Mouse (Mus musculus): ENCODE data around the gene G6pc3.
"Not testable (repeated sequence)": the region's sequence is repeated elsewhere in the genome, so short reads cannot be mapped to it uniquely, and the experiment has no call there.

G6pc3 gene

DNA sequence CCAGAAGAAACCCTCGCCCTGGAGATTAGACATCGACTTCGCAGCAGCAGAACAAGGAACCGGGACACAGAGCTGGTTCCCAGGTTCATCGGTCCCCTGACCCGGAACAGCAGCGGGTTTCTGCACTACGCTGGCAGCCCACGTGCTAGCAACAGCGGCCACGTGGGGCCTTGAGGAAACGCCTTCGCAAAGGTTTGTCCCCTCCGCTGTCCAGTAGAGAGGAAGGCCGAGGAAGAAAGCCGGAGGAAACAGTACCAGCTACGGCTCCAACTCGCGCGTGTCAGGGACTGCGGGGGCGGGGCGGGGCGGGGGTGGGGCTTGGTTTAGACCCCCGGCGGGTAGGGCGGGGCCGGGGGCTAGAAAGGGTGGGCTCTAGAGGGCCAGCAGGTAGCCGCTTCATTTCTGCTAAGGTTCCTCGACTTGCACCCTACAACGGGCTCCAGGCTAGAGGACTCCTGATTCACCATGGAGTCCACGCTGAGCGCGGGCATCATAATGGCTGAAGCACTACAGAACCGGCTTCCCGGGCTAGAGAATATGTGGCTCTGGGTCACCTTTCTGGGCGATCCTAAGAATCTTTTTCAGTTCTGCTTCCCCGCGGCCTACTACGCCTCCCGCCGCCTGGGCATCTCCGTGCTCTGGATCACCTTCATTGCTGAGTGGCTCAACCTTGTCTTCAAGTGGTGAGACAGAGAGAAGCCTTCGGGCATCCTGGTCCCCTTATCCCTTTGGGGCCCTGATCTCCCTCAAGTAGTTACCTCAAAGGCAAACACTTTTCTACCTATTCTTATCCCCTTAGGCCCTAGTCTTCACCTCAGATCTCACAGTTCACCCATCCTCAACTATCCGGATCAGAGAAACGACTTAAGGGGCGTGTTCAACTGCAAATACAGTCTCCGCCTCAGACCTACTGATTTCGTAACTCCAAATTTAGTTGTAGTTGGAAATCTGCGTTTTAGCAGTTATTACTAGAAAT, at the start of gene G6pc3:
TSS of gene G6pc3 (plus strand) at position 160 of the 976 bp plus-strand sequence.
- DNase-seq (ENCODE audit: low read depth) = peak; percentile 74

DNA sequence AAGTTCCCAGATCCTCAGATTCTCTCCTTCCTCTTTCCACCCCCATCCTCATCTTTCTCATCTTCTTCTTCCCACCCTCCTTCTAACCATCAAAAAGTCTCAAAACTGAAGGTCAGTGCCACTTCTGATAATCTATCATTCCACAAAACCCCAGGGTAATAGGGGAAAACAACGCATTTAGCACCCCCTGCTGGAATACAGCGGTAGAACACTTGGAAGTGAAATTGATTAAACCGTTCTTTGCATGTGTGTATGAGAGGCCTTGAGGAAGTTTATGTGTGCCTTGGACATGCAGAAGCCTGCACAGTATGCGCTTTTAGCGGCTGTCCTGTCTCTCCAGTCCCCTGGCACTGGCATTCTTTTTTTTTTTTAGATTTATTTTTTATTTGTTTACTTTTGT, 48.9 kb upstream of the G6pc3 start:
- peak; percentile 20 for DNase-seq (ENCODE audit: low read depth)

DNA sequence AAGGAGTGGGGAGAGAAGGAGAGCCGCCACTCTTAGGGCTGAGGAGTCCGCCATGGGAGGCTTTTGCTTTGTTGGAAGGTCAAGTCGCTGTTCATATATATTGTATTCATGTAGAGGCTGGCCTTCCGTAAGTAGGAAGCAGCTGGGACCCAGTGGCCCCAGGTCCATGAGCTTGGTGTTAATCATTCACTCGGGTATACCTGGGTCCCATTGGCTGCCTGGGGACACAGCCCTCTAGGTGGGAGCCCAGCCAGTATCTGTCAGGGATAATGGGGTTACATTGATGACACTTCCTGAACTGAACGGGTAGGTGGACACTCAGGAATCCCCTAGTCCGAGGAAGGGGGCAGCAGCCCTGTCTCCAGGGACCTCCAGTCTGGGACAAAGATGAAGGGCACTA, 47.1 kb upstream of the G6pc3 start:
- DNase-seq (ENCODE audit: low read depth) = no peak

DNA sequence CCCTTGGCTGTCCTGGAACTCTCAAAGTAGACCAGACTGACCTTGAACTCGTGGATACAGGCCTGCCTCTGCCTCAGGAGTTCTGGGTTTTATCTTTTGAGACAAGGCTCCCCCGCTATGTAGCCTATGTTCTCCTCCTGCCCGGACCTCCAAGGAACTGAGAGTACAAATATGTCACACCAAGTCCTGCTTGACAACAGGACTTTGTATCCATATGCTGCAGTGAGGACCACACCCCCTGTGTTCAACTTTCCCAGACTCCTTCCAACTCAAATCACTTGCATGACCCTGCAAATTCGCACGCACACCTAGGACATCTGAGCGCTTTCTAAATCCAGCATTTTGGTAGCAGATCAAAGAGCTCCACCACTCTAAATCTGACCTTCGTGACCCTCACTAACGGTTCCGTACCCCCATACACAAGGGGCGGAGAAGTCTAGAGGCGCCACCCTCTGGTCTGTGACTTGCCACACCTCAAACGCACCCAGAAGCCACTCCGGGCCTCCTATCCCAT, 44.4 kb upstream of the G6pc3 start:
- no peak for DNase-seq (ENCODE audit: low read depth)

DNA sequence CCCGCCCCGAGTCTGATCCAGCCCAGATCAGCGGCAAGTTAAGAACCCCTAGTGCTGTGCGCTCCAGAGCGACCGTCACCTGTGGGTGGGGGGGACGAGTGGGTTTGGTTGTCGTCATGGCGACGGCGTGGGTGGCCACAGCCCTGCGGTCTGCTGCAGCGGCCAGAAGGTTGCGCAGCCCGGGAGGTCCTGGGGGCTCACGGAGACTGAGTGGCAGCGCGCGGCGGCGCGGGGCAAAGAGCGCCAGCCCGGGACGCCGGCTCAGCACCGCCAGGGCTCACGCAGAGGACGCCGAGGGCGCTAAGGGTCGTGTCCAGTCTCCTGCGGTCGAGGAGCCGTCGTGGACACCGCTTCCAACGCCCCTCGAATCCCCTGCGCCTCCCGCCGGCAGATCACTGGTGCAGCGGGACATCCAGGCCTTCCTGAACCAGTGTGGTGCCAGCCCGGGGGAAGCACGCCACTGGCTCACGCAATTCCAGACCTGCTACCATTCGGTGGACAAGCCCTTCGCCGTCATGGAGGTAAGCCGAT, 43.9 kb upstream of the G6pc3 start, which contains the start of gene Nags:
TSS of gene Nags (plus strand) at position 43 of the 531 bp plus-strand sequence.
- DNase-seq (ENCODE audit: low read depth) = no peak

DNA sequence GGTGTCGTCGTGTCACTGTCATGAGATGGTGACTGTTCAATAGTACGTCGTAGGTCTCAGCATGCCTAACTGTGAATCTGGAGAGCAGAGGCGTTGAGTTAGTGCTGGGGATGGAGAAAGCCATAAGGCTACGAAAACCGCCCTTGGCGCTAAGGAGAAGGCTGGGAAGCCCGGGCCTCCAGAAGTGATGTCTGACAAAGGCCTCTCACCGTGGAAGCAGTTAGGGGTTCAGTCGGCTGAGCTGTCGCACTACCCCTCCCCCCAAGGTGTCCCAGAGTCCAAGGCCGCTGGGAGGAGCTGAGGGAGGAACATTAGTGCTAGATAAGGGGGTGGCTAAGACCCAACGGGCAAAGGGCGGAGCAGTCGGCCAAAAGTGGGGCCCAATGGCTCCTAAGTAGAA, 43.4 kb upstream of the G6pc3 start:
- no peak for DNase-seq (ENCODE audit: low read depth)

DNA sequence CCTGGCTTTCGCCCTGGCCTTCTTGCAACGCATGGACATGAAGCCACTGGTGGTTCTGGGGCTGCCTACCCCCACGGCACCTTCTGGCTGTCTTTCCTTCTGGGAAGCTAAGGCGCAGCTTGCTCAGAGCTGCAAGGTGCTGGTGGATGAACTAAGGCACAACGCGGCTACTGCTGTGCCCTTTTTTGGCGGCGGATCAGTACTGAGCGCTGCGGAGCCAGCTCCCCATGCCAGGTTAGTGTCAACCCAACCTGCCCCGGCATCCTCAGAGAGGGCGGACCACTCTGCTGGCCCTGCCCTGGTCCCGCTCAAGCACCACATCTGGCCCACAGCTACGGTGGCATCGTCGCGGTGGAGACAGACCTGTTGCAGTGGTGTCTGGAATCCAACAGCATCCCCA, 42.9 kb upstream of the G6pc3 start:
- DNase-seq (ENCODE audit: low read depth) = no peak

DNA sequence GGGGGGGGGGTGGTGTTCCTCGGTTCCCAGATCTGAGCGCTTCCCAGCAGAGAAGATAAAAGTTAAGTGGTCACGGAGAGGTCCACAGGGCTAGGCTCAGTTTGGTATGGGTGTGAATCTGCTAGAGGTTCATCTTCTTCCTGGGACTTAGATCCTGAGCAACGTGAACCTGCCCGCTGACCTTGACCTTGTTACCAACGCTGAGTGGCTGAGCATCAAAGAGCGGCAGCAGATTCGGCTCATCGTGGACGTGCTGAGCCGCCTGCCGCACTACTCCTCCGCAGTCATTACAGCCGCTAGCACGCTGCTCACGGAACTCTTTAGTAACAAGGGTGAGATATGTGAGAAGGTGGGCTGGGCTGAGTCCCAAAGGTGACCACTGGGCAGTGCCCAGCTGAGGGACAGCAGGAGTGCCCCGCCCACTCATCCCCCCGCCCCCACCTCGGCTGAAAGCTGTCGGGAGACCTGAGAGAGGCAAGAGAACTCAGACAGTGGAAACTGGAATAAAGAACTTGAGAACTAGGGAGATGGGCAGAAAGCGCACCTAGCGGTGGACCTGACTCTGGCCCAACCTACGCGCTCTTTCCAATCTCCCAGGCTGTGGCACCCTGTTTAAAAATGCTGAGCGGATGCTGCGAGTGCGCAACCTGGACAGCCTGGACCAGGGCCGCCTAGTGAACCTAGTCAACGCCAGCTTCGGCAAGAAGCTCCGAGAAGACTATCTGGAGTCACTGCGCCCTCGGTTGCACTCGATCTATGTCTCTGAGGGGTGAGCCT, 42.0 kb upstream of the G6pc3 start:
- DNase-seq (ENCODE audit: low read depth) = no peak

DNA sequence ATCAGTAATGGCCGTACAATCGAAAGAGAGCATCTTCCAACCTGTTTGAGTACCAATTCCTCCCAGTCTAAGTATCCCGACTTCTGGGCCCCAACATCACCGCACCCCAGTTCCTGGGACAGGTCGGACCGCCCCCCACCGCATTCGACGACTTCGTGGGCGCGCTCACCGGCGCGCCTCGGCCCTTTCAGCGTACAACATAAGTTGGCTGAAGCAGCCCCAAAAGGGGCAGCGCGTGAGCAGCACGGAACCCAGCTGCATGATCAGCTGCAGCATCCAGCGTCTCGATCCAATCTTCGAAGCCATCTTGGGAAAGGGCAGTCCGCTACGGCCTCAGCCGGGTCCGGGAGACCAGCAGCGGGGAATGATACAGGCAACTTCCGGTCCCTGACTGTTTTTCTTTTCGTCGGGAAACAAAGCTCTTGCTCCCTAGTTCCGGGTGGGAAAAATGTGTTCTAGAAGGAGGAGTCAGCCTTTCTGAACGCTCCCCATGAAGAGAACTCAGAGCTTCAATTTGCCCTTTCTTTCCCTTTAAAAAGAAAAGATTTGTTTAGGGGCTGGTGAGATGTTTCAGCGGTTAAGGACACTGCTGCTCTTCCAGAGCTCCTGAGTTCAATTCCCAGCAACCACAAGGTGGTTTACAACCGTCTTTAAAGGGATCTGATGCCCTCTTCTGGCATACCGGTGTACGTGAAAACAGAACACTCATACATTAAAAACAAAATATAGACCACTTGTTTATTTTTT, 33.2 kb upstream of the G6pc3 start, which contains the start of gene Tmem101:
TSS of gene Tmem101 (minus strand) at position 366 of the 747 bp plus-strand sequence.
- peak; percentile 89 for DNase-seq (ENCODE audit: low read depth)

DNA sequence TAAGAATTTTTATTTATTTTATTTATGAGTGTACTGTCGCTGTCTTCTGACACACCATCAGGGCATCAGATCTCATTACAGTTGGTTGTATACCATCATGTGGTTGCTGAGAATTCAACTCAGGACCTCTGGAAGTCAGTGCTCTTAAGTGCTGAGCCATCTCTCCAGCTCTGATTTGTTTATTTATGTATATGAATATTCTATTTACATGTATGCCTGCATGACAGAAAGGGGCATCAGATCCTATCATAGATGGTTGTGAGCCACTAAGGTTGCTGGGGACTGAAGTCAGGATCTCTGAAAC, 32.7 kb upstream of the G6pc3 start:
- no peak for DNase-seq (ENCODE audit: low read depth)

DNA sequence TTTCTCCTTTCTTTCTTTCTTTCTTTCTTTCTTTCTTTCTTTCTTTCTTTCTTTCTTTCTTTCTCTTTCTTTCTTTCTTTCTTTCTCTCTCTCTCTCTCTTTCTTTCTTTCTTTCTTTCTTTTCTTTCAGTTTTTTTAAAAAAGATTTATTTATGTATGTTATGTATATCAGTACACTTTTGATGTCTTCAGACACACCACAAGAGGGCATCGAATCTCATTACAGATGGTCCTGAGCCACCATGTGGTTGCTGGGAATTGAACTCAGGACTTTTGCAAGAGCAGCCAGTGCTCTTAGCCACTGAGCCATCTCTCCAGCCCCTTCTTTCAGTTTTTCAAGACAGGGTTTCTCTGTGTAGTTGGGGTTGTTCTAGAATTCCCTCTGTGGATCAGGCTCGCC, 31.4 kb upstream of the G6pc3 start:
- not testable (repeated sequence) for DNase-seq (ENCODE audit: low read depth)

DNA sequence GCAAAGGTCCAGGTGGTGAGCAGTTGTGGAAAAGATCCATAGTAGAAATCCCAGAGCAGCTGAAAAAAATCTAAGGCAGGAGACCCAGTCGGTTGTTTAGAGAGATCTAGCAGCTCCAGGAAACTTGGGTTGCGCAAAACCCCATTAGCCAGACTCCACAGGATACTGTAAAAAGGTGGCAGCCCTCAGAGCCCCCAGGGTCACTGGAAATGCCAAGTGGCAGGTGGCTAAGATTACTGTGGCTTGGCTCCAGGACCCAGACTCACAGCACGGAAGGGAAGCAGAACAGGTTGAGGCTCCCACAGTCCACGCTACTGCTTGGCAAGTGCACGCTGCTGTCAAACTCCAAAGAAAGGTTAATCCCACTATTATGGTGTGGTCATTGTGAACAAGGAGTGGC, 29.6 kb upstream of the G6pc3 start:
- DNase-seq (ENCODE audit: low read depth) = no peak

DNA sequence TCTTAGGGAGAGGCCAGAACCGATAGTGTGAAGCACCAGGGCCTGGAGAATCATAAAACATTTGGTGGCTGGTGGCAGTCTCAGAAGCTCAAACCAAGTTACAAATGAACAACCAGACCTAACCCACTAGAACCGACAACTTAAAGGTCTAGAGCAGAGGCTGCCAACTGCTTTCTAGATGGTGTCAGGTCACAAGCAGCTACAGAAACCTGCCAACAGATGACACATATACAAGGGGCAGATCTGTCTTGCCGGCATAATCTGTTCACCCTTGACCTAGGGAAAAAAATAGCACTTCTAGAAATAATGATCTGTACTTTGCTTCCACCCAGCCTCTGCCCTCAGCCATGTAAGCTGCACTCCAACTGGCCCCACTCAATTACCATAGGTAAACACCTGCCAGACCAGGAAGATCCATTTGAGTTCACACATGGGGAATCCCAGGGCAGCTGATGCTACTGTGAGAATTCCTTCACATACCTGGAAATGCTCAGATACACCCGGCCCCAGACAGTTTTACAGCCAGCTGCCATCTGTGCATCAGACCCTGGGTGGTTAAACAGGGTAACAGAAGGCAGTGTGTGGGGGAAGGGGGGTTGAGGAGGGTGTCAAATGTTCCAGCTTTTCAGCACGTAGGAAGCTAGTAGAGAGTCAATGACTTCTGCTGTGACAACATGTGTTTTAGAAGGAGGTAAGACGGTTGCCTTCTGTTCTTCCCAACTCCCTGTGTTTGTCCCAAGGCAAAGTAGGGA, 23.3 kb upstream of the G6pc3 start:
- no peak for DNase-seq (ENCODE audit: low read depth)

DNA sequence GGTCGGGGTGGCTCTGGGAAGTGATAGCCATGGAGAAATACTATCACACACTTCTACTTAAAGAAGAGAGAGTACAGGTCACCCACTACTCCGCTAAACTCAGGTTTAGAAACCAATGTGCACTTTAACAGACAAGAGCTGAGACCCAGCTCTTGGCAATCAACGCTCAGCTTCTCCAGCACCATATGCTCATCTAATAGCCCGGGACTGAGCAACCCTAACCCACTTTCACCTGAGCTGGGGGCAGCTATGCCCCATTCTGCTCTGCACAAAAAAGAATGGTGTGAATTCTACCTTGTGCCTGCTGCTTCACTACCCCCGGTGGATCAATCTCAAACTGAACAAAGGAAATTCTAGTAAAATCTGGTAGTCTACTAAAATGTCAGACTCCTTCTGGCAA, 21.9 kb upstream of the G6pc3 start:
- no peak for DNase-seq (ENCODE audit: low read depth)

DNA sequence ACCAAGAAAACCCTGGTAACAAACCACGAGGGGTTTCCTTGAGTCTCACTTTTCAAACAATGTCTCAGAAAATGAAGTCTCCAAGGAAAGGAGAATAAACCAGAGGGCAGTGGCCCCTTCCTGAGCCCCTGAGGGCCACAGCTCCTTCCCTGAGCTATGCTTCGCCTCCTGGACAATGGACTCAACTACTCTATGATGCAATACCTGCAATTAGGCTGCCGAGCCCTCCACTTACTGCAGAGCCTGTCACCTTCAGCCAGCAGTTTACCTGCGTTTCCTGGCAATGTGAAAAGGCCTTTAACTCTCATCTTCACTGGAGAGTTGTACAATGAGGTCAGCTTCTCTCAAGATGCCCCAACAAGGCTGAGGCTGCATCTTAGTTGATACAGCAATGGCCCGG, 20.7 kb upstream of the G6pc3 start:
- DNase-seq (ENCODE audit: low read depth) = no peak

DNA sequence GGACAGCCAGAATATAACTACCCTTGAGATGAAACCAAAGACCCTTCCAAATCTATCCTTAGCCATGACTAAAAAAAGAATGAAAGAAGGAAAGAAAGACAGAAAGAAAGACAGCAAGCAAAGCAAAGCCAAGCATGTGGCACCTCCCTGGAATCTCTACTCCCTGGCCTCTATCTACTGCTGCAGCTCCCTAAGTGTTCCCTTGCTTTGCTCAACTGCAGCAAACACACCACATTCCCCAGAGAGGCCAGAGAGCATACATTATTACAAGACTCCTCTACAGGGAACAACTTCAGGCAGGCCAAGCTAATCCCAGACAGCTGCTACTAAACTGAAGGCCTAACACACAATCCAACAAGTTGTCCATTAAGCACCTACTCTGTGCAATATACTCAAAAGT, 9.6 kb upstream of the G6pc3 start:
- no peak for DNase-seq (ENCODE audit: low read depth)

DNA sequence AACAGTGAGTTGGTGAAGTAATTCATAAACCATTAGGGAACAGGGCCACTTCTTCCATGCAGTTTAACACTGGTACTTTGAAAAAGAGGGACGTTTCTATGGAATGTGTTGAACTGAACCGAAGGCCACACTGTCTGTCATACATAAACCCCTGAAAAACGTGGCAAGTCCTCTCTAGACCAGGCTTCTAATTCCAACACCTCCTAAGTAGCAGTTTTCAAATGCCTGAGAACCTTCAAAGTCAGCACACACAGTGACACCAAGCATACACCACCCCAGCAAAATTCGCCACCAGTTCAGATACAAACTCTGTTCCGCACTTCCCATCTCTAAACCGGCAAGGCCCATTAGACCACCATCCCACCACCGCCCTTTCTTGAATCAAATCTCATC, 5.2 kb upstream of the G6pc3 start:
- no peak for DNase-seq (ENCODE audit: low read depth)

DNA sequence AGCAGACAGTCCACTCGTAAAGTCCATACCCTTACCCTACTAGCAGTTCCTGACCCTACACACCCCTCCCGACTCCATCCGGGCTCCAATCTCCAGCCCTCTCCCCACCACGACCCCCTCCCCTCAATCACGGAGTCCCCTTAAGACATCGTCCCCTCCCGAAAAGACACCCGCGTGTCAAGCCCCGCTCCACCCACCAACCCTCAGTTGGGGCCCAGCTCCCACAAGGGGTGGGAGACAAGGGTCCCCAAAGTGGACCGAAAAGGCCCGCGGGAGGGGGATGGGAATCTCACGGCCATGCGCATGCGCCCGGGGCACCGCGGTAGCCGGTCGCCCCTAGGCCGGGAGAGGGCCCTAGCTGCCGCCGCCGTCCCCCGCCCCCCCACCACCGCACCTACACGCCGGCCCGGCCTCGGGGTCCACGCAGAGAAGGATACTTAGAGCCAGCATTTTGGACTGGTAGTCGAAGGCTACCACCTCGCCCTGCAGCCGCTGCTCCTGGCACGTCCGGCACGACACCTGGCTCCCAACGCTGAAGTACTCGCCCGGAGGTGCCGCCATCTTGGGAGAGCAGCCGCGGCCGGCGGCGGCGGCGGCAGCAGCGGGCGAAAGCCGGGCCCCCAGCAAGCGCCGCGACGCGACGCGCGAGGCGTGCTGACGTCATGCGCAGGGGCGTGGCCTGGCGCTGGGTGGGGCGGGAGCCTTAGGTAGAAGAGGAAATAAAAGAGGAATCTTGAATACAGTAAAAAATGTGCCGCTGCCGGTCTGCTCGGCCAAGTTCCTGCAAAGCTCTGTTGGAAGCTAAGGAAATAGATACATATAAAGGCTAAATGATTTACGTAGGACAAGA, 4.5 kb upstream of the G6pc3 start, which contains the start of gene Lsm12:
TSS of gene Lsm12 (minus strand) at position 651 of the 850 bp plus-strand sequence.
- peak; percentile 72 for DNase-seq (ENCODE audit: low read depth)

DNA sequence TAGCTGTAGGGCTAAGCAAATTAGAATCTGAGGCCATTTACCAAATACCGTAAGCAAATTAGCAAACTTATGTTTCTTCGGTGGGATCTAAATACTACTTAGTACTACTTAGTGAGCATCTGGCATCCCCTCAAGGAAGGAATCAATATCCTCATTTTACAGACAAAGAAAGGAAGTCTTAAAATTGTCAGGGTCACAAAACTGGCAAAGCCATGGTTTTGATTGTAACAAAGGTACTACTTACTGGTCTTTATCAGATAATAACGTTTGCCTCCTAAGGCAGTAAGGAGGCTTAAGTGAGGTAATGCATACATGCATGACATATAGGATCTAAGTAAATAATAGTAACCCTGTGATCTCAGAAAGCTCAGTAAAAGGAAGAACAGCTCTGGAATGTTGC, 3.7 kb upstream of the G6pc3 start:
- no peak for DNase-seq (ENCODE audit: low read depth)

DNA sequence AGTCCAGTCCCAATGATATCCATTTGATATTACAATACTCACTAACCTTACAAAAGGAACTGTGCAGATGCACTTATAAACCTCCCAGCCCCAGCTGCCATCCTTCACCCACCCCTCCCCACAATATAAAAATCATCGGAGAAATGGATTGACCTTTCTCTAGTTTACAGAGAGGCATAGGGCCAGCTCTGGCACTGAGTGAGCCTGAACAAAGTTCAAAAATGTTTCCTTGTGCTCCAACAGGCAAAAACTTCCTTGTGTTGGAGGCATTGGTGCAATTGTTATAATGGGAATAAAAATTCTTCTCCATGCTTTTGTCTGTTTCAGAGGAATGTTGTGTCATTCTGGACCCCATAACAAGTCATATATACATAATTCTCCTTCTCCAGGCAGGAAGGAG, 3.2 kb upstream of the G6pc3 start:
- no peak for DNase-seq (ENCODE audit: low read depth)

Measured in fibroblast of lung, adult 2 months (primary cell).